Mouse (Mus musculus) embryonic fibroblast, embryonic 13.5 days (primary cell): ENCODE results near the gene Kcnt2. TPM values are rescaled to one million over a fixed set of nuclear protein-coding genes. Genes with fewer than 3 reads are reported as not detected.

Source experiments
- H3K27ac ChIP-seq: 2 replicates; pipeline ENCODE4 v1.5.1; 2012; ENCODE audit warnings: low read length, control low read depth, inconsistent platforms; ENCODE audit not compliant: insufficient read depth
- H3K4me1 ChIP-seq: 2 replicates; pipeline ENCODE4 v1.6.1; 2011; ENCODE audit warnings: low read length; ENCODE audit not compliant: control insufficient read depth, insufficient read depth
- H3K4me3 ChIP-seq: 2 replicates; pipeline ENCODE4 v1.5.1; 2011; ENCODE audit warnings: mild to moderate bottlenecking, control low read depth, low read length; ENCODE audit not compliant: insufficient read depth
- CTCF ChIP-seq: IDR thresholded peaks from 2 replicates; pipeline ENCODE4 v1.5.1; 2011; ENCODE audit warnings: mild to moderate bottlenecking, control low read depth, low read length, moderate library complexity, borderline replicate concordance; ENCODE audit not compliant: insufficient read depth
- POLR2A ChIP-seq: IDR thresholded peaks from 2 replicates; pipeline ENCODE4 v1.6.1; 2011; ENCODE audit warnings: low read depth, mild to moderate bottlenecking, control low read depth, low read length, moderate library complexity
- polyA plus RNA-seq: library from polyadenylated mRNA; stranded (reverse); fragments of >200 nt; gene quantifications from 2 replicates; pipeline ENCODE4 v1.2.4, GENCODE M21; 2011; ENCODE audit warnings: low read depth; ENCODE audit not compliant: missing spikeins, insufficient read length

Gene Kcnt2
- polyA plus RNA-seq, 1 experiment, result 6.2 TPM

GRCm38 (mm10) chr1:140429284-140429850 is 183.4 kb downstream of the Kcnt2 start:
- Histone ChIP-seq H3K4me1 (peaks cover 4% of the 10 kb centered on the region), H3K27ac (no peak overlapping the region), H3K4me3 (no peak overlapping the region)
- no peak for TF ChIP-seq POLR2A
- TF ChIP-seq CTCF, result no peak

- Histone ChIP-seq H3K27ac (no peak overlapping the region), H3K4me3 (no peak overlapping the region), H3K4me1 (peaks cover 4% of the 10 kb centered on the region)
- TF ChIP-seq CTCF, result no peak
- TF ChIP-seq POLR2A, result no peak
Observed at GRCm38 (mm10) chr1:140432039-140432438, 186.1 kb downstream of the Kcnt2 start.

- H3K4me3 ChIP-seq, result no peak overlapping the region
- H3K27ac ChIP-seq, result no peak overlapping the region
- no peak for TF ChIP-seq POLR2A
- TF ChIP-seq CTCF, result no peak
- H3K4me1 ChIP-seq, result no peaks in the 10 kb centered on the region; the same call in 1 of the 2 replicates
Observed at GRCm38 (mm10) chr1:140434791-140435190, 188.8 kb downstream of the Kcnt2 start.

GRCm38 (mm10) chr1:140438176-140438575 is 192.2 kb downstream of the Kcnt2 start:
- TF ChIP-seq CTCF (no peak), POLR2A (no peak)
- Histone ChIP-seq H3K4me3 (no peak overlapping the region), H3K27ac (no peak overlapping the region), H3K4me1 (no peaks in the 10 kb centered on the region; the same call in 1 of the 2 replicates)

GRCm38 (mm10) chr1:140443904-140444303 is 197.9 kb downstream of the Kcnt2 start:
- Histone ChIP-seq H3K27ac (no peak overlapping the region), H3K4me1 (no peaks in the 10 kb centered on the region)
- no peak for TF ChIP-seq CTCF
- TF ChIP-seq POLR2A, result no peak

GRCm38 (mm10) chr1:140444394-140444793 is 198.4 kb downstream of the Kcnt2 start:
- Histone ChIP-seq H3K4me3 (no peak overlapping the region), H3K4me1 (no peaks in the 10 kb centered on the region), H3K27ac (no peak overlapping the region)
- TF ChIP-seq CTCF (no peak), POLR2A (no peak)

More at GRCm38 (mm10) chr1:140443904-140444303, 197.9 kb downstream of the Kcnt2 start:
- H3K4me3 ChIP-seq, result no peak overlapping the region

GRCm38 (mm10) chr1:140451461-140451860 is 205.5 kb downstream of the Kcnt2 start:
- TF ChIP-seq CTCF, result no peak
- no peak for TF ChIP-seq POLR2A
- no peaks in the 10 kb centered on the region for H3K4me1 ChIP-seq
- no peak overlapping the region for H3K4me3 ChIP-seq
- no peak overlapping the region for H3K27ac ChIP-seq

- H3K4me1 ChIP-seq, result no peaks in the 10 kb centered on the region
- H3K4me3 ChIP-seq, result no peak overlapping the region
- TF ChIP-seq POLR2A, result no peak
- no peak overlapping the region for H3K27ac ChIP-seq
Observed at GRCm38 (mm10) chr1:140451924-140452323, 206.0 kb downstream of the Kcnt2 start.

GRCm38 (mm10) chr1:140455903-140456302 is 209.9 kb downstream of the Kcnt2 start:
- no peak overlapping the region for H3K4me3 ChIP-seq
- TF ChIP-seq CTCF (no peak), POLR2A (no peak)
- no peaks in the 10 kb centered on the region for H3K4me1 ChIP-seq
- no peak overlapping the region for H3K27ac ChIP-seq

GRCm38 (mm10) chr1:140456873-140457272 is 210.9 kb downstream of the Kcnt2 start:
- Histone ChIP-seq H3K4me3 (no peak overlapping the region), H3K4me1 (no peaks in the 10 kb centered on the region), H3K27ac (no peak overlapping the region)
- TF ChIP-seq CTCF (no peak), POLR2A (no peak)
